9 mouse cellular contexts compared by ENCODE assay signal in the genomic region with DNA sequence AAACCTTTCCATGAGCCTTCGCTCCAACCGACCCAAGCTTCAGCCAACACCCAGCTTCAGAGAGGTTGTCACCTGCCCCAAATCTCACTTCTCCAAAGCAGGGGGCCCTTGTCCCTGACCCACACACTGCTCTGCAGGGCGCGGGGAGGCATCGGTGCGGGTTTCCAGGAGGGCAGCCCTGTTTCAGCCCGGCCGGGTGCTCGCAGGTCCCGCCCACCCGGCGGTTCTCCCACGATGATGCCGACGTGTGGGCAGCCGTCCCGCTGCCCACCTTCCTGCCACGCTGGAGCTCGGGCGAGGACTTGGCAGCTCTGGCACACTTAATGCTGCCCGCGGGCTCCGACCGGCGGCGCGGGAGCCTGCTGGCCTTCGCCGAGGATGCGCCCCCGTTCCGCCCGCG. TPM values are rescaled to one million over a fixed set of nuclear protein-coding genes. Genes with fewer than 3 reads are reported as not detected.
A peak's percentile ranks its signal among the peaks of the same experiment; 100 is the strongest.
DNase-seq lines count a peak whose midpoint lies in the region; ATAC-seq and TF ChIP-seq lines count a peak whose summit lies in the region.
"Had no signal": no experiment of that assay in that cellular context is flagged by ENCODE, and none has a peak within 500 bp of the region (broad histone marks: within the 10 kb centered on the region; RNA-seq: fewer than 3 reads in every experiment).

No protein-coding gene starts in this region.

- TF ChIP-seq EP300 in ES-Bruce4 (IDR thresholded peaks at IDR 0.05; ENCODE audit: insufficient read depth, low read depth, low read length) = no peak
- TF ChIP-seq EP300 in liver, postnatal 0 days (IDR thresholded peaks at IDR 0.05; ENCODE audit: low read depth) = no peak

- DNase-seq in heart, adult 8-10 months (ENCODE audit: low spot score) = no peak
- no peak for DNase-seq in hindbrain, embryonic 10.5 days (ENCODE audit: low spot score)
- no peak for DNase-seq in liver, postnatal 0 days
- no peak for DNase-seq in layer of hippocampus, adult 9-10 months (ENCODE audit: low spot score)
- DNase-seq in c-Kit-positive CD71-positive TER-119-positive erythroid progenitor cells, embryonic 14.5 days (ENCODE audit: low spot score) = no peak

- 22% methylated on average over 33 of the region's 34 CpGs for WGBS in heart, embryonic 14.5 days
- WGBS in hindbrain, embryonic 10.5 days = 21% methylated on average over 34 of the region's 34 CpGs
- WGBS in liver, postnatal 0 days (ENCODE audit: insufficient replicate concordance) = 25% methylated on average over 22 of the region's 34 CpGs

- H3K4me2 ChIP-seq in heart, embryonic 14.5 days (ENCODE audit: low read length) = peak overlapping the region; percentile 58
- peak overlapping the region; percentile 0; the same call in 1 of the 2 replicates for H3K4me2 ChIP-seq in liver, postnatal 0 days (ENCODE audit: low read depth, low read length)

- peaks cover 4 to 15% of the 10 kb centered on the region in 2 experiments; a peak in 3 of 4 replicates for H3K4me1 ChIP-seq in heart, embryonic 14.5 days (ENCODE audit: control insufficient read depth in 2 of 2, insufficient read depth in 2 of 2, low read length in 2 of 2)
- peaks cover 3% of the 10 kb centered on the region for H3K4me1 ChIP-seq in ES-Bruce4 (ENCODE audit: control insufficient read depth, insufficient read depth, low read length)
- H3K4me1 ChIP-seq in hindbrain, embryonic 10.5 days (replicated peaks) = peaks cover 49% of the 10 kb centered on the region
- peaks cover 7% of the 10 kb centered on the region for H3K4me1 ChIP-seq in liver, postnatal 0 days (ENCODE audit: insufficient read depth)

- peaks cover 26% of the 10 kb centered on the region for H3K36me3 ChIP-seq in heart, embryonic 14.5 days (ENCODE audit: control insufficient read depth, insufficient read depth, low read length)
- H3K36me3 ChIP-seq in ES-Bruce4 (ENCODE audit: control insufficient read depth, insufficient read depth, low read length, poor library complexity, severe bottlenecking) = no peaks in the 10 kb centered on the region
- peaks cover 21% of the 10 kb centered on the region for H3K36me3 ChIP-seq in hindbrain, embryonic 10.5 days
- no peaks in the 10 kb centered on the region for H3K36me3 ChIP-seq in liver, postnatal 0 days (replicated peaks; ENCODE audit: insufficient read depth, low read length)

- no peak for TF ChIP-seq CTCF in ES-Bruce4 (IDR thresholded peaks at IDR 0.05; ENCODE audit: low read depth, low read length)
- no peak for TF ChIP-seq CTCF in liver, postnatal 0 days (IDR thresholded peaks at IDR 0.05; ENCODE audit: low read depth)

- TF ChIP-seq POLR2A in ES-Bruce4 (IDR thresholded peaks at IDR 0.05; ENCODE audit: insufficient read depth, low read length) = no peak

- no peak for ATAC-seq in heart, embryonic 14.5 days (ENCODE audit: insufficient number of reproducible peaks, insufficient read depth, low FRiP score, low read depth)
- ATAC-seq in liver, postnatal 0 days = no peak
- no peak for ATAC-seq in inflammation-experienced regulatory T-cells, adult 6 months

- H3K27ac ChIP-seq in heart, embryonic 14.5 days (replicated peaks in 1 of 2; ENCODE audit: control insufficient read depth in 1 of 2, insufficient read depth in 1 of 2, low read depth in 2 of 2, low read length in 2 of 2) = no peak overlapping the region
- H3K27ac ChIP-seq in ES-Bruce4 (ENCODE audit: insufficient read depth, low read length) = no peak overlapping the region
- peak overlapping the region; percentile 20; the same call in 1 of the 2 replicates for H3K27ac ChIP-seq in hindbrain, embryonic 10.5 days
- H3K27ac ChIP-seq in liver, postnatal 0 days (ENCODE audit: low read depth) = no peak overlapping the region

- peak overlapping the region; percentile 10 to 27 for H3K4me3 ChIP-seq in heart, embryonic 14.5 days (ENCODE audit: control insufficient read depth in 1 of 2, insufficient read depth in 1 of 2, low read depth in 1 of 2, low read length in 2 of 2)
- H3K4me3 ChIP-seq in ES-Bruce4 (ENCODE audit: low read depth, low read length) = peak overlapping the region; percentile 15
- peak overlapping the region; percentile 46 for H3K4me3 ChIP-seq in hindbrain, embryonic 10.5 days
- 0 out of 2 replicates have a peak overlapping the region, but pooled peaks have one; percentile 1 for H3K4me3 ChIP-seq in liver, postnatal 0 days (ENCODE audit: low read depth, low read length)

- H3K9me3 ChIP-seq in heart, embryonic 14.5 days (ENCODE audit: control insufficient read depth, low read length) = no peaks in the 10 kb centered on the region
- H3K9me3 ChIP-seq in ES-Bruce4 (replicated peaks; ENCODE audit: control insufficient read depth, insufficient read depth, low read length, poor library complexity, severe bottlenecking) = no peaks in the 10 kb centered on the region
- H3K9me3 ChIP-seq in hindbrain, embryonic 10.5 days = peaks cover 3% of the 10 kb centered on the region; the same call in 1 of the 2 replicates
- no peaks in the 10 kb centered on the region for H3K9me3 ChIP-seq in liver, postnatal 0 days (ENCODE audit: low read length)

- peak overlapping the region; percentile 46; the same call in 1 of the 2 replicates for H3K9ac ChIP-seq in heart, embryonic 14.5 days (ENCODE audit: low read length)
- peak overlapping the region; percentile 7; the same call in 1 of the 2 replicates for H3K9ac ChIP-seq in ES-Bruce4 (ENCODE audit: low read depth, poor library complexity, severe bottlenecking)
- no peak overlapping the region for H3K9ac ChIP-seq in liver, postnatal 0 days (replicated peaks)

- H3K27me3 ChIP-seq in heart, embryonic 14.5 days (ENCODE audit: control insufficient read depth, insufficient read depth, low read length) = peaks cover 78% of the 10 kb centered on the region
- 0 out of 2 replicates have a peak, but pooled peaks cover 2% of the 10 kb centered on the region for H3K27me3 ChIP-seq in ES-Bruce4 (ENCODE audit: control insufficient read depth, insufficient read depth, low read length, poor library complexity, severe bottlenecking)
- peaks cover 93% of the 10 kb centered on the region for H3K27me3 ChIP-seq in hindbrain, embryonic 10.5 days (ENCODE audit: insufficient read depth, poor library complexity, severe bottlenecking)
- peaks cover 67% of the 10 kb centered on the region for H3K27me3 ChIP-seq in liver, postnatal 0 days (ENCODE audit: insufficient read depth, low read length)

RNA-seq across cellular contexts. Expression of gene Gpr153, which starts 8.7 kb away (rescaled TPM):
- 14.0 and 18.2 TPM in 2 replicates for polyA plus RNA-seq in heart, embryonic 14.5 days (2014; fragmentation: Nextera tagmentation; extraction: Ambion mirVana)
- 10 to 100 TPM in 2 of 4 experiments, 1 to 10 TPM in 2; 5.6 to 11.9 (median 9.8) TPM for total RNA-seq in heart, adult 8-10 months (2022)
- polyA plus RNA-seq in ES-Bruce4 (2011; ENCODE audit: insufficient read depth, insufficient read length, low read depth, missing spikeins) = 7.2 and 7.9 TPM in 2 replicates
- 7.0 and 7.9 TPM in 2 replicates for polyA plus RNA-seq in hindbrain, embryonic 10.5 days (2016; fragmentation: Nextera tagmentation; extraction: Ambion mirVana)
- 0.47 and 0.58 TPM in 2 replicates for polyA plus RNA-seq in liver, postnatal 0 days (2015; fragmentation: Nextera tagmentation; extraction: Ambion mirVana)
- polyA plus RNA-seq in inflammation-experienced regulatory T-cells, adult 6 months (2017; shearing (Covaris generic)) = under 1 TPM in 1 of 3 experiments, not detected in 2; 0.15 TPM
- total RNA-seq: hematopoietic stem cell, adult 5-6 weeks had no signal

RNA-seq across cellular contexts. Expression of gene Hes3, which starts 8.7 kb away (rescaled TPM):
- not detected in 2 replicates for polyA plus RNA-seq in heart, embryonic 14.5 days (2014; fragmentation: Nextera tagmentation; extraction: Ambion mirVana)
- not detected for total RNA-seq in heart, adult 8-10 months (2022)
- polyA plus RNA-seq in ES-Bruce4 (2011; ENCODE audit: insufficient read depth, insufficient read length, low read depth, missing spikeins) = not detected in 2 replicates
- polyA plus RNA-seq in hindbrain, embryonic 10.5 days (2016; fragmentation: Nextera tagmentation; extraction: Ambion mirVana) = 9.2 and 17.3 TPM in 2 replicates
- polyA plus RNA-seq in liver, postnatal 0 days (2015; fragmentation: Nextera tagmentation; extraction: Ambion mirVana) = not detected in 2 replicates
- not detected for polyA plus RNA-seq in inflammation-experienced regulatory T-cells, adult 6 months (2017; shearing (Covaris generic))
- total RNA-seq: hematopoietic stem cell, adult 5-6 weeks had no signal

RNA-seq across cellular contexts. Expression of gene Icmt, which starts 14.3 kb away (rescaled TPM):
- 19.4 and 20.3 TPM in 2 replicates for polyA plus RNA-seq in heart, embryonic 14.5 days (2014; fragmentation: Nextera tagmentation; extraction: Ambion mirVana)
- 10 to 100 TPM; 25.2 to 36.4 (median 30.6) TPM for total RNA-seq in heart, adult 8-10 months (2022)
- 21.4 and 22.8 TPM in 2 replicates for polyA plus RNA-seq in ES-Bruce4 (2011; ENCODE audit: insufficient read depth, insufficient read length, low read depth, missing spikeins)
- 22.3 and 29.1 TPM in 2 replicates for polyA plus RNA-seq in hindbrain, embryonic 10.5 days (2016; fragmentation: Nextera tagmentation; extraction: Ambion mirVana)
- polyA plus RNA-seq in liver, postnatal 0 days (2015; fragmentation: Nextera tagmentation; extraction: Ambion mirVana) = 5.9 and 6.9 TPM in 2 replicates
- 1 to 10 TPM; 5.1 to 8.8 (median 7.1) TPM for polyA plus RNA-seq in inflammation-experienced regulatory T-cells, adult 6 months (2017; shearing (Covaris generic))

RNA-seq across cellular contexts. Expression of gene Rnf207, which starts 36.1 kb away (rescaled TPM):
- 74.9 and 77.5 TPM in 2 replicates for polyA plus RNA-seq in heart, embryonic 14.5 days (2014; fragmentation: Nextera tagmentation; extraction: Ambion mirVana)
- 10 to 100 TPM; 29.1 to 63.4 (median 46.1) TPM for total RNA-seq in heart, adult 8-10 months (2022)
- 3.2 and 4.2 TPM in 2 replicates for polyA plus RNA-seq in ES-Bruce4 (2011; ENCODE audit: insufficient read depth, insufficient read length, low read depth, missing spikeins)
- polyA plus RNA-seq in hindbrain, embryonic 10.5 days (2016; fragmentation: Nextera tagmentation; extraction: Ambion mirVana) = 3.0 and 3.3 TPM in 2 replicates
- polyA plus RNA-seq in liver, postnatal 0 days (2015; fragmentation: Nextera tagmentation; extraction: Ambion mirVana) = 0.13 TPM in 1 of 2 replicates, not detected in the other
- not detected for polyA plus RNA-seq in inflammation-experienced regulatory T-cells, adult 6 months (2017; shearing (Covaris generic))

RNA-seq across cellular contexts. Expression of gene Rpl22, which starts 42.8 kb away (rescaled TPM):
- 261 and 276 TPM in 2 replicates for polyA plus RNA-seq in heart, embryonic 14.5 days (2014; fragmentation: Nextera tagmentation; extraction: Ambion mirVana)
- 100 to 1,000 TPM; 266 to 327 (median 276) TPM for total RNA-seq in heart, adult 8-10 months (2022)
- polyA plus RNA-seq in ES-Bruce4 (2011; ENCODE audit: insufficient read depth, insufficient read length, low read depth, missing spikeins) = 1,917 and 1,978 TPM in 2 replicates
- polyA plus RNA-seq in hindbrain, embryonic 10.5 days (2016; fragmentation: Nextera tagmentation; extraction: Ambion mirVana) = 276 and 327 TPM in 2 replicates
- 207 and 213 TPM in 2 replicates for polyA plus RNA-seq in liver, postnatal 0 days (2015; fragmentation: Nextera tagmentation; extraction: Ambion mirVana)
- polyA plus RNA-seq in inflammation-experienced regulatory T-cells, adult 6 months (2017; shearing (Covaris generic)) = 1,000 to 10,000 TPM in 1 of 3 experiments, 100 to 1,000 TPM in 2; 752 to 1,062 (median 960) TPM
